Mouse (Mus musculus): ENCODE results near the gene Erich4.

GRCm38 (mm10) chr7:25617376-25618160 is 1.9 kb upstream of the Erich4 start:
- no peak for TF ChIP-seq CTCF (IDR thresholded peaks at IDR 0.05; ENCODE audit: borderline replicate concordance, control insufficient read depth, extremely low read depth, insufficient read depth, low read length, poor library complexity)
- no peak for TF ChIP-seq POLR2A (IDR thresholded peaks at IDR 0.05; ENCODE audit: control insufficient read depth, extremely low read depth, insufficient read depth, low read length, poor library complexity)
